Mouse (Mus musculus) myocyte (in vitro differentiated cells): ENCODE measurements around the gene Iqschfp. TPM values are rescaled to one million over a fixed set of nuclear protein-coding genes. Genes with fewer than 3 reads are reported as not detected.

Experiments used
- H3K27me3 ChIP-seq: one replicate; pipeline ENCODE4 v1.6.1; 2011; ENCODE audit not compliant: control insufficient read depth, insufficient read depth, insufficient read length
- H3K36me3 ChIP-seq: one replicate; pipeline ENCODE4 v1.6.1; 2011; ENCODE audit not compliant: control insufficient read depth, insufficient read depth
- H3K4me2 ChIP-seq: one replicate; pipeline ENCODE4 v1.6.1; 2011; ENCODE audit warnings: low read depth, control low read depth
- H3K4me3 ChIP-seq: one replicate; pipeline ENCODE4 v1.5.1; 2011; ENCODE audit warnings: mild to moderate bottlenecking, control low read depth, moderate library complexity
- H3K79me2 ChIP-seq: one replicate; pipeline ENCODE4 v1.6.1; 2011; ENCODE audit not compliant: control insufficient read depth, insufficient read depth
- H3ac ChIP-seq: one replicate; pipeline ENCODE4 v1.6.1; 2011; ENCODE audit not compliant: control insufficient read depth, insufficient read length
- CEBPB ChIP-seq: IDR thresholded peaks from 2 replicates; pipeline ENCODE4 v1.6.1; 2011; ENCODE audit warnings: mild to moderate bottlenecking, moderate library complexity; ENCODE audit not compliant: poor library complexity, insufficient read depth, severe bottlenecking
- E2F4 ChIP-seq: IDR thresholded peaks from one replicate; pipeline ENCODE4 v1.6.1; 2011; ENCODE audit warnings: mild to moderate bottlenecking, control low read depth, moderate library complexity; ENCODE audit not compliant: insufficient read depth
- MAX ChIP-seq: IDR thresholded peaks from one replicate; pipeline ENCODE4 v1.6.1; 2011; ENCODE audit warnings: low read depth, mild to moderate bottlenecking, control low read depth
- MYOD1 ChIP-seq, 3 experiments: IDR thresholded peaks; one replicate each; pipeline ENCODE4 v1.6.1; 2011; ENCODE audit warnings: control low read depth in 2 of 3, low read depth in 2 of 3, mild to moderate bottlenecking in 2 of 3, moderate library complexity in 1 of 3; ENCODE audit not compliant: insufficient read length in 2 of 3, control insufficient read depth in 1 of 3
- MYOG ChIP-seq, 3 experiments: IDR thresholded peaks; one replicate each; pipeline ENCODE4 v1.6.1; 2011; ENCODE audit warnings: control low read depth in 2 of 3, low read depth in 2 of 3, mild to moderate bottlenecking in 2 of 3; ENCODE audit not compliant: insufficient read length in 2 of 3, control insufficient read depth in 1 of 3, insufficient read depth in 1 of 3
- POLR2A ChIP-seq: IDR thresholded peaks from one replicate; pipeline ENCODE4 v1.6.1; 2011; ENCODE audit warnings: low read depth, mild to moderate bottlenecking, control low read depth, moderate library complexity; ENCODE audit not compliant: insufficient read length
- POLR2AphosphoS2 ChIP-seq: IDR thresholded peaks from one replicate; pipeline ENCODE4 v1.6.1; 2011; ENCODE audit warnings: low read depth, control low read depth; ENCODE audit not compliant: insufficient read length
- REST ChIP-seq: IDR thresholded peaks from one replicate; pipeline ENCODE4 v1.6.1; 2011; ENCODE audit warnings: mild to moderate bottlenecking, control low read depth, moderate library complexity; ENCODE audit not compliant: insufficient read depth, insufficient read length
- SRF ChIP-seq: IDR thresholded peaks from one replicate; pipeline ENCODE4 v1.6.1; 2011; ENCODE audit warnings: low read depth; ENCODE audit not compliant: control insufficient read depth, insufficient read length
- TCF12 ChIP-seq: IDR thresholded peaks from one replicate; pipeline ENCODE4 v1.6.1; 2011; ENCODE audit warnings: mild to moderate bottlenecking, control low read depth; ENCODE audit not compliant: poor library complexity, insufficient read depth, severe bottlenecking
- TCF3 ChIP-seq: IDR thresholded peaks from one replicate; pipeline ENCODE4 v1.6.1; 2011; ENCODE audit warnings: low read depth, control low read depth; ENCODE audit not compliant: insufficient read length
- USF1 ChIP-seq: IDR thresholded peaks from one replicate; pipeline ENCODE4 v1.6.1; 2011; ENCODE audit warnings: low read depth, mild to moderate bottlenecking, control low read depth, moderate library complexity
- polyA plus RNA-seq: library from polyadenylated mRNA; unstranded; fragments of >200 nt; fragmentation: generic; extraction: Trizol; gene quantifications from one replicate; pipeline ENCODE4 v1.2.1, GENCODE M21; 2012; ENCODE audit warnings: missing spikeins

The Iqschfp gene
- polyA plus RNA-seq, 1 experiment, result not detected

- no peaks in the 10 kb centered on the region for H3K36me3 ChIP-seq
- no peak for TF ChIP-seq SRF
- TF ChIP-seq USF1, result no peak
- no peak for TF ChIP-seq TCF3
- no peak for TF ChIP-seq TCF12
- no peak for TF ChIP-seq MYOD1 (IDR thresholded peaks at IDR 0.05; ENCODE audit: control insufficient read depth in 1 of 3, insufficient read length in 2 of 3, low read depth in 2 of 3)
- TF ChIP-seq POLR2AphosphoS2, result no peak
- no peak for TF ChIP-seq MAX
- TF ChIP-seq MYOG (IDR thresholded peaks at IDR 0.05; ENCODE audit: control insufficient read depth in 1 of 3, insufficient read depth in 1 of 3, insufficient read length in 2 of 3, low read depth in 2 of 3), result no peak
- TF ChIP-seq CEBPB, result no peak
- TF ChIP-seq E2F4, result no peak
- TF ChIP-seq POLR2A, result no peak
- no peak for TF ChIP-seq REST
- H3ac ChIP-seq, result no peak overlapping the region
- H3K79me2 ChIP-seq, result peaks cover 4% of the 10 kb centered on the region
- no peak overlapping the region for H3K4me3 ChIP-seq
- no peaks in the 10 kb centered on the region for H3K27me3 ChIP-seq
- no peak overlapping the region for H3K4me2 ChIP-seq
Measured at GRCm38 (mm10) chr3:68560057-68560456, 668.0 kb downstream of the Iqschfp start.

GRCm38 (mm10) chr3:68562838-68563237, 670.8 kb downstream of the Iqschfp start:
- Histone ChIP-seq H3K27me3 (no peaks in the 10 kb centered on the region), H3ac (no peak overlapping the region), H3K4me2 (no peak overlapping the region), H3K36me3 (no peaks in the 10 kb centered on the region), H3K4me3 (no peak overlapping the region), H3K79me2 (peaks cover 11% of the 10 kb centered on the region)
- TF ChIP-seq SRF (no peak), USF1 (no peak), TCF12 (no peak), POLR2AphosphoS2 (no peak), MYOD1 (IDR thresholded peaks at IDR 0.05; ENCODE audit: control insufficient read depth in 1 of 3, insufficient read length in 2 of 3, low read depth in 2 of 3) (no peak)

DNA sequence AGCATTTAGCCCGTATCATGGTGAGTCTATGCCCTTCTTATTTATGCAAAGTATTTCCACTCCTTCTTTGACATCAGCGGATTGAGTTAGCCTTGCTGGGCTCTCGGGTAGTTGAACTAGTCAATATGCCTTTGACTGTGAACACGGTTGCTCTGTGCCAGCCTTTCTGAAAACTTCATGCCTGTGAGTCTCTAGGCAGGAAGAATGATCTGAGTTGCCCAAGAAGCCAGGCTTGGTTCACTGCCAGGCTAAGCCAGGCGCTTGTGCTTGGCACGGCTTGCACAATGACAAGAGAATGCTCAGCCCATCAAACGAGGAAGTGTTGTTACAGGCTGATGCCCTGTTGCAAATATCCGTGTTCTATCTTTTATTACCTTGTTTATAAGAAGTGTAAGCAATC, 671.9 kb downstream of the Iqschfp start:
- H3K27me3 ChIP-seq, result no peaks in the 10 kb centered on the region
- no peaks in the 10 kb centered on the region for H3K36me3 ChIP-seq
- peaks cover 7% of the 10 kb centered on the region for H3K79me2 ChIP-seq
- H3K4me3 ChIP-seq, result no peak overlapping the region
- H3ac ChIP-seq, result no peak overlapping the region
- no peak overlapping the region for H3K4me2 ChIP-seq
- TF ChIP-seq USF1 (no peak), REST (no peak), MYOG (IDR thresholded peaks at IDR 0.05; ENCODE audit: control insufficient read depth in 1 of 3, insufficient read depth in 1 of 3, insufficient read length in 2 of 3, low read depth in 2 of 3) (no peak), CEBPB (0 out of 2 replicates have a peak, but pooled peaks have one; percentile 24), E2F4 (no peak), TCF3 (no peak), MAX (no peak), TCF12 (no peak), MYOD1 (IDR thresholded peaks at IDR 0.05; ENCODE audit: control insufficient read depth in 1 of 3, insufficient read length in 2 of 3, low read depth in 2 of 3) (no peak)

DNA sequence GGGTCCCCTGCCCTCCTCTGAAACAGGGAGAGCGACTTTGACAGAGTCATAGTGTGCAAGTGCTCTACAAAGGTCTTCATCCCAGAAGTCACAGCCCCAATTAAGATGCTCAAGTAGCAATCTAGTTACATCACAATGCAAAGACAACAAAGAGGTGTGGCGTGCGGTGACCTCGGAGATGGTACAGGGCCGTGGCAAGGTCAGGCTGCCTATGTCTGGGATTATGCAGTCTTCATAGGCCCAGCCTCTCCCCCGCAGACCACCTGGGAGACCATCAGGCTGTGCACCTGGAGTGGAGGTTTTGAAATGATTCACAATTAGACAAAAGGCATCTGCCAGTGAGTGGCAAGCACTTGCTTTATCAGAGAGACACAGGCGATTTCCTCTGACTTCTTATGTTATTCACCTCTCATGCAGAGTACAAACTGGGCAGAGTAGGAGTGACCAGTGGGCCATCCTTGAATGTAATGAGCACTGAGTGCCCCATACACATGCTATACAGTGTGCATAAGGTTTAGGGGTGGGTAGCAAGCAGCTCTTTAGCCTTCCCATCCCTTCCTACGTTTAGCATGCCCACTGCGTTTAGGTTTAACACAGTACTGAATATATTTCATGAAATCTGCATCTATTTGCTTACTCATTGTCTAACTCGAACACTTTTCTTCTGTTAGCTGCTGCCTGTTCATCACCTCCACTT, 673.1 kb downstream of the Iqschfp start:
- H3K4me2 ChIP-seq, result no peak overlapping the region
- no peaks in the 10 kb centered on the region for H3K36me3 ChIP-seq
- H3K4me3 ChIP-seq, result no peak overlapping the region
- H3K27me3 ChIP-seq, result no peaks in the 10 kb centered on the region
- TF ChIP-seq REST, result no peak
- no peak for TF ChIP-seq E2F4
- no peak for TF ChIP-seq SRF
- no peak for TF ChIP-seq CEBPB
- no peak for TF ChIP-seq USF1
- TF ChIP-seq TCF12, result no peak
- TF ChIP-seq MYOG (IDR thresholded peaks at IDR 0.05; ENCODE audit: control insufficient read depth in 1 of 3, insufficient read depth in 1 of 3, insufficient read length in 2 of 3, low read depth in 2 of 3), result no peak
- no peak for TF ChIP-seq POLR2A
- TF ChIP-seq MYOD1 (IDR thresholded peaks at IDR 0.05; ENCODE audit: control insufficient read depth in 1 of 3, insufficient read length in 2 of 3, low read depth in 2 of 3), result no peak
- no peak for TF ChIP-seq POLR2AphosphoS2
- TF ChIP-seq TCF3, result no peak
- TF ChIP-seq MAX, result no peak
- H3ac ChIP-seq, result no peak overlapping the region
- peaks cover 7% of the 10 kb centered on the region for H3K79me2 ChIP-seq

DNA sequence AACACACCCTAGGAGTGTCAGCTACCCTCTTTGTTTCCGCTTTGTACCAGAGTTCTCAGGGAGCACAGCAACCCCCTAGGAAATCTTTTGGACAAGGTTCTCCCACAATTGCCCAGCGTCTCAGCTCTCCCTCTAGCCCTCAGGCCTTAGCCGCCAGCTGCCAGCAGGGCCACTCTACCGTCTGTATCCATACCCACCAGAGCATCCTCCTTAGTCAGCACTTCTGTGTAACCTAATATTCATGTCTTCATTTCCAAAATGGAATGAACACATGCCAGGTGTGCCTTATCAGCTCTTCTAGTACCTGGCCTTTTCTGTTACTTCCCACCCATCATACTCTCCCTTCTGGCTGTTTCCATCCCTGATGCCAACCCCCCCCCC, 673.6 kb downstream of the Iqschfp start:
- H3K36me3 ChIP-seq, result no peaks in the 10 kb centered on the region

More for the DNA sequence above, 673.6 kb downstream of the Iqschfp start:
- H3K4me3 ChIP-seq, result no peak overlapping the region
- TF ChIP-seq CEBPB, result no peak
- TF ChIP-seq MYOG (IDR thresholded peaks at IDR 0.05; ENCODE audit: control insufficient read depth in 1 of 3, insufficient read depth in 1 of 3, insufficient read length in 2 of 3, low read depth in 2 of 3), result no peak
- no peak for TF ChIP-seq POLR2A
- no peak for TF ChIP-seq TCF12
- no peak for TF ChIP-seq REST
- no peak for TF ChIP-seq E2F4
- no peak for TF ChIP-seq POLR2AphosphoS2
- no peak for TF ChIP-seq TCF3
- TF ChIP-seq MYOD1 (IDR thresholded peaks at IDR 0.05; ENCODE audit: control insufficient read depth in 1 of 3, insufficient read length in 2 of 3, low read depth in 2 of 3), result no peak
- no peak overlapping the region for H3K4me2 ChIP-seq
- H3ac ChIP-seq, result no peak overlapping the region
- H3K79me2 ChIP-seq, result peaks cover 10% of the 10 kb centered on the region
- no peaks in the 10 kb centered on the region for H3K27me3 ChIP-seq
